8 mouse cellular contexts compared by ENCODE assay signal in the genomic region with DNA sequence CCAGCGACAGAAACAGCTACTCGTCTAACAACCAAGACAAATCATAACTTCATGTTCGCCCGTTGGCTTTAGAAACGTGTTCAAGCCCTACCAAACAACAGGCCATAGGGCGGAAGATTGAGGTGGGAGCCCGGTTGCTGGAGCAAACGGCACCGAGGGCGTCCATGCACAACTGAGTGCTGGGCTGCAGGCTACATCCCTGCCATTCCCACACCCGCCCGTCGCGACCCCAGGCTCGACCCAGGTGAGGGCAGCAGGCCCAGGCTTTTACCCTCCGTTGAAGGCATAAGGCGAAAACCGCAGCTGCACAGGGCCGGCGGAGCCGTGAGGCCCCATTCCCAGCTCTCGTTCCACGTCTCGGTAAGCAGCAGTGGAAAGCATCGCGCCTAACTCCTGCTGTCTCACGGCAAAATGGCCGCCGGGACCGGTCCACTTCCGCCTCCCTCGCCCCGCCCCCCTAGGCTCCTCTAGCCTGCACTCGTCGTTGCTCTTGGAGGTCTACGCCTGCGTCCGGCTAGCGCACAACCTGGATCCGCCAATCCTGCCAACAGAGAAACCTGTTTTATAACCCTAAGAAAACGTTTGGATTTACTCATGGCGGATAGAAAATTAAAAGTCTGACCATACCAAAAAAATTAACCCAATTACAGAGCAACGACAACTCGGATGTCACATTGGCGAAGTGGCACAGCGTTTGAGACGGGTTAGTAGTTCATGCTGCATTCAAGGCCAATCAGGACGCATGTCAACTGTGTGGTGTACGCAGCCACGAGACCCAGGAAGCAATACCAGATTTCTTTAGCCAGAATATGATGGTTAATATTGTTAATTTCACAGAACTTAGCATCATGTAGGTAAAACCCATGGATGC. TPM values are rescaled to one million over a fixed set of nuclear protein-coding genes. Genes with fewer than 3 reads are reported as not detected.
DNase-seq lines count a peak whose midpoint lies in the region; ATAC-seq lines count a peak whose summit lies in the region.

No protein-coding gene starts in this region.

- H3K27me3 ChIP-seq in heart, embryonic 13.5 days (replicated peaks) = no peaks in the 10 kb centered on the region
- no peaks in the 10 kb centered on the region for H3K27me3 ChIP-seq in liver, embryonic 12.5 days (replicated peaks)
- no peaks in the 10 kb centered on the region for H3K27me3 ChIP-seq in stomach, embryonic 15.5 days (replicated peaks)

- peaks cover 32% of the 10 kb centered on the region for H3K36me3 ChIP-seq in heart, embryonic 13.5 days
- peaks cover 41% of the 10 kb centered on the region for H3K36me3 ChIP-seq in liver, embryonic 12.5 days
- H3K36me3 ChIP-seq in stomach, embryonic 15.5 days = peaks cover 6% of the 10 kb centered on the region; the same call in 1 of the 2 replicates

- peak overlapping the region; percentile 86 for H3K4me3 ChIP-seq in heart, embryonic 13.5 days
- H3K4me3 ChIP-seq in liver, embryonic 12.5 days = peak overlapping the region; percentile 86
- H3K4me3 ChIP-seq in stomach, embryonic 15.5 days (replicated peaks) = peak overlapping the region; percentile 99

- ATAC-seq in erythroid progenitor cell, adult 5-6 weeks (replicated peaks; ENCODE audit: low FRiP score, poor library complexity, severe bottlenecking) = peak; percentile 92
- ATAC-seq in heart, embryonic 13.5 days (ENCODE audit: extremely low read depth, insufficient number of reproducible peaks, low FRiP score, low TSS enrichment) = peak; percentile 87
- peak; percentile 94 for ATAC-seq in liver, embryonic 12.5 days
- ATAC-seq in stomach, embryonic 15.5 days (ENCODE audit: insufficient read depth, low FRiP score, low read depth) = peak; percentile 93

- H3K27ac ChIP-seq in heart, embryonic 13.5 days (replicated peaks) = peak overlapping the region; percentile 94
- H3K27ac ChIP-seq in liver, embryonic 12.5 days = peak overlapping the region; percentile 94
- H3K27ac ChIP-seq in stomach, embryonic 15.5 days = peak overlapping the region; percentile 96

- H3K9ac ChIP-seq in heart, embryonic 13.5 days = peak overlapping the region; percentile 92
- peak overlapping the region; percentile 88 for H3K9ac ChIP-seq in liver, embryonic 12.5 days
- H3K9ac ChIP-seq in stomach, embryonic 15.5 days = peak overlapping the region; percentile 94

- no peaks in the 10 kb centered on the region for H3K9me3 ChIP-seq in heart, embryonic 13.5 days
- H3K9me3 ChIP-seq in liver, embryonic 12.5 days (replicated peaks) = no peaks in the 10 kb centered on the region
- H3K9me3 ChIP-seq in stomach, embryonic 15.5 days = no peaks in the 10 kb centered on the region

- WGBS in heart, embryonic 13.5 days = under 1% methylated on average over 49 of the region's 50 CpGs
- WGBS in liver, embryonic 12.5 days (ENCODE audit: insufficient replicate concordance) = under 1% methylated on average over 50 of the region's 50 CpGs
- WGBS in stomach, embryonic 15.5 days = under 1% methylated on average over 50 of the region's 50 CpGs

- DNase-seq in CD4-positive helper T cell, adult 2 months (ENCODE audit: low read depth, low spot score) = peak; percentile 93
- DNase-seq in brain, embryonic 18.5 days (ENCODE audit: low read depth, low spot score) = peak; percentile 85
- DNase-seq in kidney, postnatal 10 days = peak; percentile 97
- peak; percentile 88 to 92 for DNase-seq in natural killer cell, adult 2 months (ENCODE audit: low spot score in 2 of 2)

- H3K4me2 ChIP-seq in heart, embryonic 13.5 days = peak overlapping the region; percentile 75
- H3K4me2 ChIP-seq in liver, embryonic 12.5 days = peak overlapping the region; percentile 84
- peak overlapping the region; percentile 81 for H3K4me2 ChIP-seq in stomach, embryonic 15.5 days

- H3K4me1 ChIP-seq in heart, embryonic 13.5 days = peaks cover 41% of the 10 kb centered on the region
- peaks cover 47% of the 10 kb centered on the region for H3K4me1 ChIP-seq in liver, embryonic 12.5 days
- H3K4me1 ChIP-seq in stomach, embryonic 15.5 days = peaks cover 13% of the 10 kb centered on the region

RNA-seq across cellular contexts. Expression of gene Psmb1, which starts 1.4 kb away (rescaled TPM):
- total RNA-seq in erythroid progenitor cell, adult 5-6 weeks (2015; ENCODE audit: low replicate concordance) = 54.8 and 67.9 TPM in 2 replicates
- 65.8 and 82.7 TPM in 2 replicates for total RNA-seq in erythroid progenitor cell, adult 5-6 weeks (2017; ENCODE audit: low replicate concordance)
- 194 and 219 TPM in 2 replicates for polyA plus RNA-seq in heart, embryonic 13.5 days (2015; fragmentation: Nextera tagmentation; extraction: Ambion mirVana)
- polyA plus RNA-seq in liver, embryonic 12.5 days (2016; fragmentation: Nextera tagmentation; extraction: Ambion mirVana) = 175 and 181 TPM in 2 replicates
- 248 and 249 TPM in 2 replicates for polyA plus RNA-seq in stomach, embryonic 15.5 days (2015; fragmentation: Nextera tagmentation; extraction: Ambion mirVana)

RNA-seq across cellular contexts. Expression of gene Tbp, which starts 1.6 kb away (rescaled TPM):
- total RNA-seq in erythroid progenitor cell, adult 5-6 weeks (2015; ENCODE audit: low replicate concordance) = 66.7 and 82.2 TPM in 2 replicates
- total RNA-seq in erythroid progenitor cell, adult 5-6 weeks (2017; ENCODE audit: low replicate concordance) = 44.2 and 47.7 TPM in 2 replicates
- polyA plus RNA-seq in heart, embryonic 13.5 days (2015; fragmentation: Nextera tagmentation; extraction: Ambion mirVana) = 24.7 and 28.0 TPM in 2 replicates
- 27.6 and 28.2 TPM in 2 replicates for polyA plus RNA-seq in liver, embryonic 12.5 days (2016; fragmentation: Nextera tagmentation; extraction: Ambion mirVana)
- 35.9 and 41.3 TPM in 2 replicates for polyA plus RNA-seq in stomach, embryonic 15.5 days (2015; fragmentation: Nextera tagmentation; extraction: Ambion mirVana)

RNA-seq across cellular contexts. Expression of gene Pdcd2, which starts 29.0 kb away (rescaled TPM):
- 8.8 and 9.7 TPM in 2 replicates for total RNA-seq in erythroid progenitor cell, adult 5-6 weeks (2015; ENCODE audit: low replicate concordance)
- 8.4 and 10.5 TPM in 2 replicates for total RNA-seq in erythroid progenitor cell, adult 5-6 weeks (2017; ENCODE audit: low replicate concordance)
- 27.7 and 34.7 TPM in 2 replicates for polyA plus RNA-seq in heart, embryonic 13.5 days (2015; fragmentation: Nextera tagmentation; extraction: Ambion mirVana)
- 39.2 and 39.8 TPM in 2 replicates for polyA plus RNA-seq in liver, embryonic 12.5 days (2016; fragmentation: Nextera tagmentation; extraction: Ambion mirVana)
- polyA plus RNA-seq in stomach, embryonic 15.5 days (2015; fragmentation: Nextera tagmentation; extraction: Ambion mirVana) = 45.1 and 52.8 TPM in 2 replicates

Comparison
In these comparisons a context has a peak if more than half of its experiments do, and no peak if none do; other contexts are left out.
1. Peak in every context shown above with its lines: DNase-seq, ATAC-seq, H3K4me3 ChIP-seq and H3K27ac ChIP-seq.